Mouse (Mus musculus) mammary gland, adult 2 months (tissue): ENCODE results near the gene Apoa5. TPM values are rescaled to one million over a fixed set of nuclear protein-coding genes. Genes with fewer than 3 reads are reported as not detected.

Experiments used
- polyA plus RNA-seq: library from polyadenylated mRNA; depleted of rRNA; stranded (reverse); fragments of >200 nt; gene quantifications from 2 replicates; pipeline ENCODE4 v1.2.3, GENCODE M21; 2012; ENCODE audit warnings: low replicate concordance; rRNA removed

Gene Apoa5
- polyA plus RNA-seq: 0.04 and 11.8 TPM in 2 replicates

GRCm38 (mm10) chr9:46268343-46268873, at the start of gene Apoa5:
TSS of gene Apoa5 (plus strand) at chr9:46268633.

GRCm38 (mm10) chr9:46228491-46228890, 39.9 kb upstream of the Apoa5 start, which contains the start of gene Apoa1:
TSS of gene Apoa1 (plus strand) at chr9:46228580.

DNA sequence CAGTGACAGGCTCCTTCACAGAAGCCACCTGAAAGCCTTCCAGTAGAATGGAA, 33.0 kb upstream of the Apoa5 start, which contains the start of gene Apoc3:
Gene Apoc3, minus strand, starts transcription at position 41 of the 53 bp plus-strand sequence.

DNA sequence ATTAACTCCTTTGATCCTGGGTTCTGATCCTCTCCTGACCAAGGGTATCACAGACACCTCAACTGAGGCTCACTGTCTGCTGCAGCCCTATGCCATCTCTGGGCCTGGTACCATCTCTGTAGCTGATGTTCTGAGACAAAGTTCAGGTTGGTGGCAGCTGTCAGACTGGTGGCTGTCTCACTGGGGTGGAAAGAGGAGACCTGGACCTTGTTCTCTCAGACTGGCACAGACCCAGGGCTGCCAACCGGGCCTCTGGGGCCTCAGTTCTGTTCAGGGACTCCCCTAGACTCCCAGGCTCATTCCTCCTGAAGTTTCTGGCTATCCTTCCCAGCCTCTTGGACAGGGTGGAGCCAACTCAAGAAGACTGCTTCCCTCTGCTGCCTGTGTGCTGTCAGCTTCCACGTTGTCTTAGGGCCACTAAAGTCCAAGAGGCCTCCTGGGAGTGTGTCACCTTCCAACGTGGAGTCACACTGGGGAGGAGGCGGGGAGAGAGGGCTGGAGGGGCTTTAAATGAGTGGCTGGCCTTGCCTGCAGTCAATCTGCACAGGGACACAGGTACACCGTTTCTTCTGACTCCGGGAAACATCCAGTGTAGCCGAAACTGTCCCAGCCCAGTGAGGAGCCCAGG, 27.8 kb upstream of the Apoa5 start, which contains the start of gene Apoa4:
Gene Apoa4, plus strand, starts transcription at position 171 of the 628 bp plus-strand sequence.

GRCm38 (mm10) chr9:46272677-46273454, 4.4 kb downstream of the Apoa5 start, which contains the start of gene Zpr1:
TSS of gene Zpr1 (plus strand) at chr9:46273064.

GRCm38 (mm10) chr9:46282631-46283436, 14.4 kb downstream of the Apoa5 start, which contains the start of gene Bud13:
TSS of gene Bud13 (plus strand) at chr9:46283008.

GRCm38 (mm10) chr9:46319886-46320285, 51.5 kb downstream of the Apoa5 start, which contains the start of gene 4931429L15Rik:
TSS of gene 4931429L15Rik (minus strand) at chr9:46319986.

Other genes with a start within 250 kb of the Apoa5 start
- gene Apoa1, start 40.1 kb upstream of the Apoa5 start, polyA plus RNA-seq: 0.60 and 22.4 TPM in 2 replicates
- gene Apoc3, start 33.0 kb upstream of the Apoa5 start, polyA plus RNA-seq: 17.3 and 41.5 TPM in 2 replicates
- 0.06 and 2.1 TPM in 2 replicates for gene Apoa4, start 27.9 kb upstream of the Apoa5 start, polyA plus RNA-seq
- 18.8 and 19.6 TPM in 2 replicates for gene Zpr1, start 4.4 kb downstream of the Apoa5 start, polyA plus RNA-seq
- gene Bud13, start 14.4 kb downstream of the Apoa5 start, polyA plus RNA-seq: 10.5 and 10.8 TPM in 2 replicates
- not detected in 2 replicates for gene 4931429L15Rik, start 51.4 kb downstream of the Apoa5 start, polyA plus RNA-seq